Mouse (Mus musculus) cerebellum, adult 2 months (tissue): ENCODE data around the gene Olfr211.

ENCODE experiments used
- CTCF ChIP-seq: fragments of 200-500 bp; IDR thresholded peaks from 2 replicates; pipeline ENCODE4 v1.5.1; 2011; ENCODE audit warnings: low read depth, mild to moderate bottlenecking, control low read depth, low read length, moderate library complexity, borderline replicate concordance; ENCODE audit not compliant: insufficient read depth
- POLR2A ChIP-seq: fragments of 200-500 bp; IDR thresholded peaks from 2 replicates; pipeline ENCODE4 v1.6.1; 2011; ENCODE audit warnings: low read length, control low read depth, borderline replicate concordance; ENCODE audit not compliant: insufficient read depth

GRCm38 (mm10) chr6:116468081-116468480 is 20.8 kb upstream of the Olfr211 start:
- TF ChIP-seq POLR2A (no peak), CTCF (no peak)
